8 mouse cellular contexts compared by ENCODE assay signal in genomic region chrX:142540264-142540663, GRCm38 (mm10).
DNase-seq lines count a peak whose midpoint lies in the region; ATAC-seq and TF ChIP-seq lines count a peak whose summit lies in the region.

No protein-coding gene starts in this region.

- peak; percentile 84 for TF ChIP-seq CTCF in lung, postnatal 0 days (IDR thresholded peaks at IDR 0.05)

- H3K36me3 ChIP-seq in forebrain, embryonic 11.5 days (ENCODE audit: control insufficient read depth, insufficient read depth, low read length) = no peaks in the 10 kb centered on the region
- H3K36me3 ChIP-seq in lung, postnatal 0 days (ENCODE audit: insufficient read depth, low read length) = no peaks in the 10 kb centered on the region

- no peak overlapping the region for H3K4me3 ChIP-seq in forebrain, embryonic 11.5 days (ENCODE audit: low read depth, low read length)
- no peak overlapping the region for H3K4me3 ChIP-seq in lung, postnatal 0 days (ENCODE audit: low read depth, low read length)

- H3K27me3 ChIP-seq in forebrain, embryonic 11.5 days (ENCODE audit: control insufficient read depth, insufficient read depth, low read length) = no peaks in the 10 kb centered on the region
- H3K27me3 ChIP-seq in lung, postnatal 0 days (replicated peaks; ENCODE audit: insufficient read depth, low read length) = no peaks in the 10 kb centered on the region

- 16% methylated on average over 7 of the region's 7 CpGs for WGBS in forebrain, embryonic 11.5 days
- 11% methylated on average over 7 of the region's 7 CpGs for WGBS in lung, postnatal 0 days

- intact Hi-C loops in heart, postnatal 14 days (cut with DNase I) = no loop called here

- DNase-seq in MEL-GATA-1-ER (ENCODE audit: extremely low read depth, low read depth) = peak; percentile 63
- DNase-seq in c-Kit-positive CD71-positive TER-119-positive erythroid progenitor cells, embryonic 14.5 days (ENCODE audit: low spot score) = peak; percentile 39
- DNase-seq in forebrain, embryonic 11.5 days (ENCODE audit: low spot score) = peak; percentile 69
- peak; percentile 43 to 78 for DNase-seq in heart, postnatal 14 days
- DNase-seq in kidney, postnatal 36 days = peak; percentile 48 to 60
- peak; percentile 69 for DNase-seq in lung, postnatal 0 days (ENCODE audit: low spot score)
- DNase-seq in ovary, postnatal 10 days (ENCODE audit: low spot score) = peak; percentile 5
- peak; percentile 48 for DNase-seq in thymus, postnatal 4 days

- H3K9me3 ChIP-seq in forebrain, embryonic 11.5 days (ENCODE audit: control insufficient read depth, low read length) = no peaks in the 10 kb centered on the region
- H3K9me3 ChIP-seq in lung, postnatal 0 days (ENCODE audit: low read length) = no peaks in the 10 kb centered on the region

- H3K27ac ChIP-seq in forebrain, embryonic 11.5 days (ENCODE audit: low read depth, low read length) = no peak overlapping the region
- H3K27ac ChIP-seq in lung, postnatal 0 days (ENCODE audit: low read length) = no peak overlapping the region

- H3K4me2 ChIP-seq in forebrain, embryonic 11.5 days (ENCODE audit: low read depth, low read length, severe bottlenecking) = no peak overlapping the region
- no peak overlapping the region for H3K4me2 ChIP-seq in lung, postnatal 0 days (replicated peaks; ENCODE audit: low read depth, low read length)

- no peak for TF ChIP-seq EP300 in lung, postnatal 0 days (IDR thresholded peaks at IDR 0.05)

- peak; percentile 44; the same call in 1 of the 2 replicates for ATAC-seq in forebrain, embryonic 11.5 days (replicated peaks; ENCODE audit: low FRiP score)
- ATAC-seq in lung, postnatal 0 days = peak; percentile 58

- H3K4me1 ChIP-seq in forebrain, embryonic 11.5 days (replicated peaks; ENCODE audit: control insufficient read depth, insufficient read depth, low read length) = no peaks in the 10 kb centered on the region; the same call in 1 of the 2 replicates
- H3K4me1 ChIP-seq in lung, postnatal 0 days (ENCODE audit: insufficient read depth, low read depth, low read length) = no peaks in the 10 kb centered on the region

- no peak overlapping the region for H3K9ac ChIP-seq in forebrain, embryonic 11.5 days (ENCODE audit: low read length)
- H3K9ac ChIP-seq in lung, postnatal 0 days (replicated peaks; ENCODE audit: low read depth) = no peak overlapping the region

Comparison
In these comparisons a context has a peak if more than half of its experiments do, and no peak if none do; other contexts are left out.
1. DNase-seq: peak in every context shown above with its lines; median percentile 69 in forebrain, embryonic 11.5 days; 69 in lung, postnatal 0 days; 63 in MEL-GATA-1-ER; 60 in heart, postnatal 14 days; 54 in kidney, postnatal 36 days; 48 in thymus, postnatal 4 days; 39 in c-Kit-positive CD71-positive TER-119-positive erythroid progenitor cells, embryonic 14.5 days; 5 in ovary, postnatal 10 days.